Mouse (Mus musculus) brain, embryonic 14.5 days (tissue): Measurements from ENCODE around the gene 3110082I17Rik.

Experiments used
- CTCF ChIP-seq: fragments of 200-500 bp; IDR thresholded peaks from 2 replicates; pipeline ENCODE4 v1.5.1; 2012; ENCODE audit warnings: inconsistent platforms, mild to moderate bottlenecking, moderate library complexity, borderline replicate concordance; ENCODE audit not compliant: insufficient read depth, insufficient read length; ENCODE audit errors: extremely low read depth
- POLR2A ChIP-seq: fragments of 200-500 bp; IDR thresholded peaks from 2 replicates; pipeline ENCODE4 v1.6.1; 2012; ENCODE audit warnings: mild to moderate bottlenecking, inconsistent platforms, borderline replicate concordance; ENCODE audit not compliant: poor library complexity, insufficient read depth, insufficient read length, severe bottlenecking; ENCODE audit errors: extremely low read depth

DNA sequence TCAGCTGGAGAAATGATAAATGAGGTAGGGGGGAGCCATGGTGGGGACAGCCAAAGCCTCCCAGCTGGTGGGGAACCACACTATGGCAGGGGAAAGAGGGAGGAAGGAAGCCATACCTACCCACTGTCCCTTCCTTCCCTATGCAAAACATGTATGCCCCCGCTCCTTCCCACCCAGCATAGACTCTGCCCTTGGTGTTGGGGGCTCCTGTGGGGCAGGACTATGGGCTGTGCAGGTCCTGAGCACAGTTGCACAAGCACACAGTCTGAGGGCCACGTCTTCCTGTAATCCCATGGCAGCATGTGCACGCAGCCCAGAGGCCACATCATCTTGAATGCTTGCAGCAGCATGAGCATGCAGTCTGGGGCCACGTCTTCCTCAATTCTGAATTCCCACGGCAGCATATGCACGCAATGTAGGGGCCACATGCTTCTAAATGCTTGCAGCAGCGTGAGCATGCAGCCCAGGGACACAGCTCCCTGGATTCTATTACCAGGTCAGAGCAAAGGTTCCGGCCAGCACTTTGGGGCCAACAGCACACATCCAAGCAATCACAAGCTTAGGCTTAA is 56.6 kb downstream of the 3110082I17Rik start:
- TF ChIP-seq CTCF (no peak), POLR2A (no peak)
